Mouse (Mus musculus) left cerebral cortex, adult 9 months (tissue): Measurements from ENCODE around the gene Hoxa6.

ENCODE experiments used
- DNase-seq, 2 experiments: peaks; one replicate each; pipeline ENCODE4 v3.0.0; 2022; ENCODE audit warnings: low spot score in 2 of 2

Hoxa6 gene

DNA sequence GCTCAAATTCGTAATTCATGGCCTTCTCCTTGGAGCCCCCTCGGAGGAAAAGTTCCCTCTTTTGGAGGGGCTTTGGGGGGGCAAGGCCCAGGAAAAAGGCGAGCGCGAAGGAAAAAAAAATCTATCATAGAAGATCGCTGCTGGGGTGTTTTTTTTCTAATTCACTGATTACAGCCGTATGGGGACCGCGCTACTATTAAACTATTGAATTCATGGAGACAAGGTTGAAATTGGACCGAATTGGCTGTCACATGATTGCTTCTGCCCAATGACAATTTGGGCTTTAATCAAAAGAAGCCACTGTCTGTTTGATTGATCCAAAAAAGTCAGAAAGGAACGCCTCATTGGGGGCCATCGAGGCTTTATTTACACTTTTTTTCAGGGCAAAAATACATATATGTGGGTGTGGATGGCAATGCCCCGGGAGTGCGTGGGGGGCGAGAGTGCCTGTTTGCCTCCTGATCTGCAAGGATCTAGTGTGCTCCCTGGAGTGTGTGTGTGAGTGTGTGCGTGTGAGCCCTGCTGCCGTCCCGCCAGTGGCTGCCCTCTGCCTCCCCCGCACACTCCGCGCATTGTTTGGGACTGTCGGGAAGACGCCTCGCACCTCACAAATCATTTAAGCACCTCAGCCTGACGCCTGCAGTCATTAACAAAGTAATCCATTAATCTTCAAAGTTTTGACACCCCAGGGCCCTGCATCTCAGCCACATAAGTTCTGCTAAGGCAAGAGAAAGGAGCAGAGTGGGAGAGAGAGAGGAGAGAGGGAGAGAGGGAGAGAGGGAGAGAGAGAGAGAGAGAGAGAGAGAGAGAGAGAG lies 43.7 kb downstream of the Hoxa6 start, which contains the start of gene Hoxa2:
Gene Hoxa2, minus strand, starts transcription at position 206 of the 815 bp plus-strand sequence.
- no peak for DNase-seq

DNA sequence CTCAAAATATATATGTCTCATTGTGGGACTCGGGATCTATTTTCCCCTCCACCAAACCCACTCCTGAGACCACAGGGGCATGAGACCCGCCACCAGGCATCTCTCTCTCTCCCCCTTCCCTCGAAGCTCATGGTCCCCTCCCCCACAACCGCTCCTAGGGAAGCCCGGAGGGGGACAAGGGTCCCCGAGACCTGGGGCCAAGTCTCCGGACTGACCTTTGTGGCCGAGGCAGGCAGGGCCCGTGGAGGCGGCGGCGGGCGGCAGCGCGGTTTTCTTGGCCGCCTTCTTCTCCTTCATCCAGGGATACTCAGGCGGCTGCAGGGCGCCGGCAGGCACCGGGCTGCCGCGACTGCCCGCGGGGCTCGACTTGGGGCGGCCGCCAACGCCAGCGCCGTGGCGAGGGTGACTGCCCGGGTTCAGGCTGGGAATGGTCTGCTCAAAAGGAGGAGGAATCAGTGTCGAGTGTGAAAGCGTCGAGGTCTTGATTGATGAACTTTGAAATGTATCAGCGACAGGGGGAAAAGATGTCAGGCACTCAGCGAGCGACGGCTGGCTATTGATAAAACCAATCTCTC lies 44.4 kb downstream of the Hoxa6 start:
- no peak for DNase-seq

DNA sequence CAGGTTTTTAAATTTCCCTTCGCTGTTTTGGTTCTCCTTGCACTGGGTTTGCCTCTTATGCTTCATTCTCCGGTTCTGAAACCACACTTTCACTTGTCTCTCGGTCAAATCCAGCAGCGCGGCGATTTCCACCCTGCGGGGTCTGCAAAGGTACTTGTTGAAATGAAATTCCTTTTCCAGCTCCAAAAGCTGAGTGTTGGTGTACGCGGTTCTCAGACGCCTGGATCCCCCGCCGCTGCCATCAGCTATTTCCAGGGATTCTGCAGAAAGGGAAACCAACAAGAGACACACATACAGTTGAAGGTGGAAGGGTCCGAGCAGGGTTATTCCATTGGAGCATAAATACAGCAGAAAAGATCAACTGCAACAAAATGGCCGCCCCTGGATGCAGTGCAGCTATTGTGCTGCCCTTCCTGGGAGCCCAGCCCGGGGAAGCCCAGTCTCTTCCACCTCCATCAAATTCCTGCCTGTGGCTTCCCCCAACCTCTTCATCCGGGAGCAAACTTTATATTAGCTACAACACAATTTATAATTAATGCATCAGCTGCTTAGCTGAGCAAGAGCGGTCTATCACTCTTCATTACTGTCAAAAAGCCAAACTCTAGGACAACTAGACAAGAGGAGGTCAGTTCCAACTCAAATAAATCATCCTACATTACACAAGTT lies 45.0 kb downstream of the Hoxa6 start:
- no peak for DNase-seq

DNA sequence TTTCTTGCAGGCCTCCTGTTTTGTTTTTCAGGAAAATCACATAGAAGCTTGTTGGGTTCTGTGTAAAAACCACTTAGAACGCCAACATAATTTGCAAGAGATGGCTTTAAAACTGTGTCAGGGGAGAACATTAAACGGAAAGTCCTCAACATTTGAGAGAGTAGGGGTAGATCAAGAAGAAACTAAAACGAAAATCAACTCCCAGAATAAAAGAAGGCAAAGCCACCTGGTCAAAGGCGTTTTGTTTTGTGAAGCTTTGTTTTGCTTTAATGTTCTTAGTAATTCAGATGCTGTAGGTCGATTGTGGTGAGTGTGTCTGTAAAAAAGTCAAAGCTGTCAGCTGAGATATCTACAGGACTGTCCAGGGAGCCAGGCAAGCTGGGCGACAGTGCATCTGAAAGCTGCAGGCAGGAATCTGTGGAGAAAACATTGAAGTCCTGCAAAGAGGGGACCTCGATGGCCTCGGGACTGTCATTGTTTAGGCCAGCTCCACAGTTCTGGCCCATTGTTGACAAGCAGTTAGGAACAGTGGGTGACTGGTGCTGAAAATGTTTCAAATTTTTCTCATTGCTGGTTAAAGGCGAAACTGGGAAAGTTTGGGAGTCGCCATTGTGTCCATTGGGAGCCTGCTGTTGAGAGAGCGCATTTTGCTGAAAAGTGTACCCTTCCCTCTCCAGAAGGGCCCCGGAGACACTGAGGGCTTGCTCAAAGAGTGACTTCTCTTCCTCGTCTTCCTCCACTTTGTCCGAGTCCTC lies 45.7 kb downstream of the Hoxa6 start:
- no peak for DNase-seq

DNA sequence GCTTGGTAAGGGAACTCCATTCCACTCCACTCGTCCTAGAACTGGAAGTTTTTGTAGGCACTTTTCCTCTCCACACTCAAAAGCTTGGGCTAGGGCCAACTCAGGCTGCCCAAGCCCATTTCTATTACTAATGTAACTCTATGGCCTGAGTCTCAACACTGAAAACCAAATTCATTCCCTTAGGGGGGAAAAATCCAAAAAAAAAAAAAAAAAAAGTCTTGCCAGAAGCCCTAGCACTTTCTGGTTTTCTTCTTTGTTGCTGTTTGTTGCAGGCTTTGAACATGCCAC lies 46.5 kb downstream of the Hoxa6 start:
- DNase-seq, result no peak

DNA sequence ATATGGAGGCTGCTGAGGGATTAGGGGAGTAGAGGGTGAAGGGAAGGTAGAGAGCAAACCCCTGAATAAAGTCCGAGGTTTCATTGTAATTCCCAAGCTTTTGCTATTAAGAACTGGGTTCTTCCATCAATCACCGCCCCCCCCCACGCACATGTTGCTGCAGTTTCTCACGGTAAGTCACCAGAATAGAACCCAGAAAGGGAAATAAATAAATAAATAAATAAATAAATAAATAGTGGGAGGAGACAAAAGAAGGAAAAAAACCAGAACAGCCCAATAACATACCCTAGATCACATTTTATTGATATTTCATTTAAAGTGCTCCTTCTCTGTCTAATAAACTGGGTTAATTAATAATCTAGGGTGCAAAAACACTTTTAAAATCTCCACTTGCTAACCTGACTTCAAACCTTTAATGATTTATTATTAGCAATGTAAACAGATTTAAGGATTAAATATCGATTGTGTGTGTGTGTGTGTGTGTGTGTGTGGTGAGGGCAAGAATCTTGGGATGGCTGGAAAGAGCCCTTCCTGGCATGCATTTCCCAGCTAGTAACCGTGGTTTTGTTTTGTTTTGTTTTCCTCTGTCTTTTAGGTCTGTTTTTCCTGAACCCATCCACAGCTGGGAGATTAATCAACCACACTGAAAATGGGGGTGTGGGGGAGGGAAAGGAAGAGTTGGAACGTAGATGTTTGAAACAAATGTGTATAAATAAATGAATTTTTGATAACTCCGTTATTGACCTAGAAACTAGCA lies 47.0 kb downstream of the Hoxa6 start:
- DNase-seq, result no peak

DNA sequence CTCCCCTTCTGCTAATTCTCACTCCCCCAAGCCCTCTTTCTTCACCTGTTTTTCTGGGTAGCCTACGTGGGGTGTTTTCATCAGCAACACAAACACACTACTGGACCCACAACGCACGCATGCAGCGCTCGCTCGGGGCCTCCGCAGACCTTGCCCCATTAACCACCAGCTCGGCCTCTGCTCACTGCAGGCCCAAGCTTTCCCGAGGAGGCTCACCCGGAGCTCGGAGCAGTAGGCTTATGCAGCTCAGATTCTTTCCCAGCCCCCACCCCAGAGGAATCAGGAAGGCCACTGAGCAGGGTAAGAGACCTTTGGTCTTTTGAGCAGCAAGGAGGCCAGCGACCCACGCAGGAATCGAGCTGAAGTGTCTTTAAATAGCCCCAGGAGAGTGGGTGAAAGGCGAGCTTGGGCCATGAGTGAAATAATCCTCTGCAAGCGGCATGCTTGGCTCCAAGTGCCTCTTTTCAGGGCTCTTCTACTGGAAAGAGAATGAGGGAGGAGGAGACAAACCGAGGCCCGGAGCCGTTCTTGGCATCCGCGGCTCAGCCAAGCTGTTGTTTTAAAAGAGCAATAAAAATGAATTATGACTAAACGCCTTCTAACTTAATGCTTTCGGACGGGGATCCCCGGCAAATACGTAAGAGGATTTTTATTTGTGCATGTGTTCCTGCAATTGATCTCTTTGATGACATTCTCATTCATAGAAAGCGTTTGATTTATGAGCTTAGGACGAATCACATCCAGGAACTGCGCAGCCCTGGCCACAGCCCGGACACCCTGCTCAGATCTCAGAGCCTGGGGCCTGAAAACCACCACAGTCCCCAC lies 47.8 kb downstream of the Hoxa6 start:
- no peak for DNase-seq

DNA sequence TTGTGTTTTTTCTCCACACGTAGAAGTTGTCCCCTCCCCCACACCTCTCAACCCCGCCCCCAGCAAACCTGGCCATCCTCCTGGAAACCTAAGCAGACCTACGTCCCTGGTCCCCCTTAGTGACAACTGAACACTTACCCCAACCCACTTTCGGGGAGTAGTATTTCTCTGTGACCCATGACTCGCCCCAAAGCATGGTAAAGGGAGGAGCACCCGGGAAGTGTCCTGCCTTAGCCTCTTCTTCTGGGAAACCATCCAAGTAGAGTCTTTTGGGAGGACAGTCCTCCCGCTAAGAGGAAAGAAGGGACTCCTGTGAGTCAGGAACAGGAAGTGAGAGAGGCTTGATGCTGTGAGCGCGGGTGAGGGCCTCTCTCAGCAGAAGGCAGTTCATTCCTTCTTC lies 48.5 kb downstream of the Hoxa6 start:
- DNase-seq, result no peak

DNA sequence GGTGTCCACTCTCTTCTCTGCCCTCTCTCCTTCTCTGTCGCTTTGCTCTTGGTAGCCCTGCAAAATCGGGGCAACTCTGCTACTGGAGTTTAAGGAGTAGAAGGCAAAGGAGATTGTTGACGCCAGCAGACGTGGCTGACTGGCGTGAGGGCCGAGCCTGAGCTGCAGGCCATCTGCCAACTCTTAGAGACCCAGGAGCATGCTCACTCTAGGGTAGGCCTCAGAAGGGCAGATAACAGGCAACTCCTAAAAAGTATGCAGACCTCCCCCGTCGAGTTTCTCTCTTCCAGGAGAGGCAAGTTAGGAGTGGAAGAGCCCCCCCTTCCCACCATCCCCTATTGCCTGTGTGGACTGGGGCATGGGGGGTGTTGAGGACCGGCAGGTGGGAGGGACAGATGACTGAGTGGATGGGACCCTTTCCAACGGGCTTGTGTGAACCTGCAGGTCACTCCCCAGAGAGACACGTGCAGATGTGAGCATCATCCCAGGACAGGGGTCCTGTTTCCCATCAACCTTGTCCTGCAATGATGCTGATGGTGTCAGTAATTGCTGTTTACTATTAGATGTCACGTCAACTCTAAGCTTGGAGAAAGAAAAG lies 49.3 kb downstream of the Hoxa6 start:
- no peak for DNase-seq

DNA sequence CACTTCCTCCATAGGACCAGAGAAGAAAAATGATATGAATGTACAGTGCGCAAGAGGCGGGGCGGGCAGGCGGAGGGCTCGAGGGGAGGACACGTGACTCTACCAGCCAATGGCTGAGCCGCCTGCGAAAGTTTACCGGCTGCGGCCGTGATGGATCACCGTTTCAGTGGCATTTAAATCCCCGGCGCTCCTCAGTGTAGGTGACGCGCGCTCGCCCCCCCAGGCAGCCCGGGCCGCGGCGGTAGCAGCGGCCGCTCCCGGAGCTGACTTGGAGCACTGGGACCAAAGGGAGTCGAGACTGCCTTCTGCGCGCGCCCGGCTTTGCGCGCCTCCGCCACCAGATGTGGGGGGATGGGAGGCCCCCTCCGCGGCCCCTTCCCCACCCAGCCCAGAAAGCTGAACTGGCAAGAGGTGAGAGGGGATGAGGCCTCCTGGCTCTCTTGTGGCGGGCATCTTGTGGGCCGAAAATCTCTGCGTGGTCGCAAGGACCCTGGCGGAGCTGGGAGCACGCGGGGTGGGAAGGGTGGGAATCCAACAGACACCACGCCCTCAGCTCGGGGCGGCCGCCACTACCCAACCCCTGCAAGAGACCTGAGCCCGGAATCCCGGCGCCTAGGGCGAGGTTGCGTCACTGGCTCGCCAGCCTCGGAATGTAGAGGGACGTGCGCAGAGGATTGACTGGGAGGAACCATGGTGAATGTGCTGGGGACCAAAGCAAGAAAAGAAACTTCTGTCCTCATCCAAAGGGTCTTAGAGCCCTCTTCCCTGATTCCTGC lies 50.1 kb downstream of the Hoxa6 start, which contains the start of gene Hoxa1:
Gene Hoxa1, minus strand, starts transcription at position 42 of the 776 bp plus-strand sequence.
- no peak for DNase-seq

DNA sequence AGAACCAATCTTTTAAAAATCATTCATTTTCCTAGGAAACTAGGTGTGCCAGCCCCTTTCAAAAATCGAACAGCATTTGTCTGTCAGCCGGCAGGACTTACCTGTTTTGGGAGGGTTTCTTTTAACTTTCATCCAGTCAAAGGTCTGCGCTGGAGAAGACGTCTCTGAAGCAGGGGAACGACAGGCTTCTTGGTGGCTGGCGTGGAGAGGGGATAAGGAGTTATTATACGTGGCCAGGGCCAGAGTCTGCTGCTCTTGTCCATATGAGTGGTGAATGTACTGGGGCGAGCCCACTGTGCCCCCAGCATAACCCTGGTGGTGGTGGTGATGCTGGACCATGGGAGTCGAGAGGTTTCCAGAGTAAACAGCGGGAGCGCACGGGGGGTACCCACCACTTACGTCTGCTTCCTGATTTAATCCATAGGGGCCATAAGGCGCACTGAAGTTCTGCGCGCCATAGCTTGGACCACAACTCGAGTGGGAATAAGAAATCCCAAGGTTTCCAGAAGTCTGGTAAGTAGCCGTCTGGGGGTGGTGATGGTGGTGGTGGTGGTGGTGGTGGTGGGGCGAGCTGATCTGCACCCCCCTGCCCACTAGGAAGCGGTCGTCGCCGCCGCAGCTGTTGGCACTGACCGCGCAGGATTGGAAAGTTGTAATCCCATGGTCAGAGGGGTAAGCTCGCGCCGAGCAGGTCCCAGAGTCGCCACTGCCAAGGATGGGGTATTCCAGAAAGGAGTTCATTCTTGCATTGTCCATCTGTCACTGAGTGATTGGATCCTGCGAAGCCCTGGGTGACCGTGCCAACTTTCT lies 50.9 kb downstream of the Hoxa6 start:
- DNase-seq, result no peak

DNA sequence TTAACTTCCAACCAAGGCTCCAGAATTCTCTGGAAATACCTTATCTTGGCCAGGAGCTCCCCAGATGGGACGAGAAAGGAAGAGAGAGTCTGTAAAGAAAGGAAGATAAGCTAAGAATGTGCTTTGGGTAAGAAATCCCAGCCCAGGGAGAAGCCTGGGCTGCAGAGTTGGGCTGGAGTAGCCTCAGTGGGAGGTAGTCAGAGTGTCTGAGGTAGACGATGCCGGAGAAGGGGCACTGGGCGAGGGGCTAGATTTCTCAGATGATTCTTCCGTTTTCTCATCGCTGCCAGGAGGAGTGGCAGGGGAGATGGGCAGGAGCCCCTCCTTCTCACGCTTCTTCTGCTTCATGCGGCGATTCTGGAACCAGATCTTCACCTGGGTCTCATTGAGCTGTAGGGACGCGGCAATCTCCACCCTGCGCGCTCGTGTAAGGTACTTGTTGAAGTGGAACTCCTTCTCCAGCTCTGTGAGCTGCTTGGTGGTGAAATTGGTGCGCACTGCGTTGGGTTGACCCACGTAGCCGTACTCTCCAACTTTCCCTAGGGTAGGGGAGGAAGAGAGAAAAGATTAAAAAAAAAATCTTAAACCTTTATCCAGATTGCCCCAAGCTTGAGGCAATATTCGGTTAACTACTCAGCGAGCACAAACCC lies 51.8 kb downstream of the Hoxa6 start:
- no peak for DNase-seq
